Mouse (Mus musculus) E14TG2a.4 (cell line): ENCODE data around the gene Rcor3.
A peak's percentile ranks its signal among the peaks of the same experiment; 100 is the strongest.

Experiments
- H3K27me3 ChIP-seq: 2 replicates; pipeline ENCODE4 v1.6.1; 2014; ENCODE audit warnings: low read length, control low read depth; ENCODE audit not compliant: insufficient read depth
- H3K36me3 ChIP-seq: 2 replicates; pipeline ENCODE4 v1.6.1; 2014; ENCODE audit warnings: low read length, control low read depth; ENCODE audit not compliant: insufficient read depth
- H3K4me1 ChIP-seq: replicated peaks from 2 replicates; pipeline ENCODE4 v1.6.1; 2014; ENCODE audit warnings: low read depth, low read length, control low read depth
- H3K4me3 ChIP-seq: replicated peaks from 2 replicates; pipeline ENCODE4 v1.5.1; 2014; ENCODE audit warnings: mild to moderate bottlenecking, low read length
- H3K9me3 ChIP-seq: 2 replicates; pipeline ENCODE4 v1.6.1; 2014; ENCODE audit warnings: low read length, control low read depth
- CTCF ChIP-seq: conservative IDR thresholded peaks from 2 replicates; pipeline ENCODE4 v1.5.1; 2014; ENCODE audit warnings: low read length
- NANOG ChIP-seq: IDR thresholded peaks from 2 replicates; pipeline ENCODE4 v1.6.1; 2014; ENCODE audit warnings: borderline replicate concordance, low read length, mixed read lengths
- POU5F1 ChIP-seq: IDR thresholded peaks from 2 replicates; pipeline ENCODE4 v1.6.1; 2014; ENCODE audit warnings: low read length, borderline replicate concordance

Gene Rcor3

DNA sequence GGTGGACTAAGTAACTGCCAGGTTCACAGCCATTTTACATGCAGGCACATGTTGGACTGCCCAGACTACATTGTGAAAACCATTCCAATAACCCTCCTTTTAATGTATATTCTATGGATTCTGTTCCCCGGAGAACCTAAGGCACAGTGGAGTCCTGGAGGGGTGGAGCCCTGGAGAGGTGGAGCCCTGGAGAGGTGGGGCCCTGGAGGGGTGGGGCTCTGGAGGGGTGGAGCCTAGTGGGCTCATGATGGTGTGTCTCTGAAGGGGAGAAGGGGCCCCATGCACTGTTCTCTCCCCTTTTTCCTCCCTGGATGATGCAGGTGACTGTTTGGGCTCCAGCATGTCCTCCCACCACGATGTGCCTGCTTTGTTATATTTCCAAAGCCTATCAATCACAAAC is 69.7 kb downstream of the Rcor3 start:
- Histone ChIP-seq H3K4me3 (no peak overlapping the region), H3K27me3 (no peaks in the 10 kb centered on the region)

DNA sequence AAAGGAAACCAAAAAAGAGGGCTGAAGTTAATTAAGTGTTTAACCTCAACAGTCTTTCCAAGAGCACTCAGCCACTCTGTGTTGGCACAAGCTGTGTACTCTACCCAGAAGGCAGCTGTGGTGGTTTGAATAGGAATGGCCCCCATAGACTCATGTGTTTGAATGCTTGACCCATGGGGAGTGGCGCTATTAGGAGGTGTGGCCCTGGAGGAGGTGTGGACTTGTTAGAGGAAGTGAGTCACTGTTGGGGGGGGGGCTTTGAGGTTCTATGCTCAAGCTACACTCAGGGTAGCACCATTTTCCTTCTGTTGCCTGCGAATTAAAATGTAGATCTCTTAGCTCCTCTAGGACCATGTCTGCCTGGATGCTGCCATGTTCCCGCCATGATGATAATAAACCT is 70.9 kb downstream of the Rcor3 start:
- peaks cover 7% of the 10 kb centered on the region for H3K4me1 ChIP-seq
- H3K27me3 ChIP-seq: no peaks in the 10 kb centered on the region
- H3K36me3 ChIP-seq: no peaks in the 10 kb centered on the region
- TF ChIP-seq NANOG (no peak), POU5F1 (no peak), CTCF (no peak)
- no peak overlapping the region for H3K4me3 ChIP-seq
- H3K9me3 ChIP-seq: 0 out of 2 replicates have a peak, but pooled peaks cover 6% of the 10 kb centered on the region

More for the DNA sequence above, 69.7 kb downstream of the Rcor3 start:
- Histone ChIP-seq H3K9me3 (0 out of 2 replicates have a peak, but pooled peaks cover 5% of the 10 kb centered on the region), H3K36me3 (no peaks in the 10 kb centered on the region), H3K4me1 (peaks cover 7% of the 10 kb centered on the region)
- TF ChIP-seq NANOG (no peak), CTCF (no peak), POU5F1 (no peak)

DNA sequence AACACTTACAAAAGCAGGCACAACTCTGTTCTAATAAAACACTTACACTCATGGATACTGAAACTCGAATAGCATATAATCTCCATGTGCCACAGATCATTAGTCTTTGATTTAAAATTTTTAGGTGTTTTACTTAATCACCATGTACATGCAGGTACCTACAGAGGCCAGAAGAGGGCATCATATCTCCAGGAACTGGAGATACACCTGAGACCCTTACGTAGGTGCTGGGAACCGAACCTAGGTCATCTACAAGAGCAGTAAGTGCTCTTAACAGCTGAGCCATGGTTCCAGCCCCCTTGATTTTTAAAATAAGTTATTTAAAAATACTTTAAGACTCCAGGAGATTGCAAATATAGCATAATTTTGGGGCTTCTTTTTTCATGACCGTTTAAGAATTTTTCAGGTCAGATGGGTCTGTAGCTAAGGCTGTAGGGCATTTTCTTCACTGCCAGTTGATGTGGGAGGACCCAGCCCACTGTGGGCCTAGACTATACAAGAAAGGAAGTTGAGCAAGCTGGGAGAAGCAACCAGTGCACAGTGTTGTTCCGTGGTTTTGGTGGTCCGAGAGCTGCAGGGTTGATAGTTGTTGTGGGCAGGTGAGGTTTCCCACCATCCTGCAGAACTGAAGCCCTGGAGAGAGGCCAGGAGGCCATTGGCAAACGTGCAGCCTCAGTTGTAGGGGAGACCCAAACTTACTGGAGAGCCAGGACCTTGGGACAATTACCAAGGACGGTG is 74.5 kb downstream of the Rcor3 start:
- no peaks in the 10 kb centered on the region for H3K36me3 ChIP-seq
- TF ChIP-seq NANOG (no peak), CTCF (peak; percentile 21)
- peaks cover 3% of the 10 kb centered on the region; the same call in 1 of the 2 replicates for H3K27me3 ChIP-seq

DNA sequence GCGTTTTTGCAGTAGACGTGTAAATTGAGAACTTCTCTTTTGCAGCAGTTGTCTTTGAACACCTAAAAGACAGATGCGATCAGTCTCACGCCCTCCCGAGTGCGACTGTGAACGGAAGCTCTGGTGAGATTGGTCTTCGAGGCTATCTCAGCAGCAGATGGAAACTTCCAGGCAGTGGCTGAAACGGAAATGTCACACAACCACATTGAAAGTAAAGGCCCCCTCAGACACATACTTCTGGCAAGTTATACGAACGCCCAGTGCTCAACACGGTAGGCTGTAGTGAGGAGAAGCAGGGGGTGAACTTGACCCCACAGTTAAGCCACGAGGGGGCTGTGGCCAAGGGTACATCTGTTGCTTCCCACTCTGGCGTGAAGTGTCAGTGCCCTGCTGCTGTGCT is 75.2 kb downstream of the Rcor3 start:
- no peaks in the 10 kb centered on the region for H3K4me1 ChIP-seq
- no peaks in the 10 kb centered on the region for H3K36me3 ChIP-seq
- no peak overlapping the region for H3K4me3 ChIP-seq
- H3K9me3 ChIP-seq: 0 out of 2 replicates have a peak, but pooled peaks cover 6% of the 10 kb centered on the region
- TF ChIP-seq POU5F1: no peak
- TF ChIP-seq NANOG: no peak
- TF ChIP-seq CTCF: no peak
- peaks cover 3% of the 10 kb centered on the region; the same call in 1 of the 2 replicates for H3K27me3 ChIP-seq

More for the DNA sequence above, 74.5 kb downstream of the Rcor3 start:
- no peak overlapping the region for H3K4me3 ChIP-seq
- 0 out of 2 replicates have a peak, but pooled peaks cover 6% of the 10 kb centered on the region for H3K9me3 ChIP-seq
- H3K4me1 ChIP-seq: no peaks in the 10 kb centered on the region

DNA sequence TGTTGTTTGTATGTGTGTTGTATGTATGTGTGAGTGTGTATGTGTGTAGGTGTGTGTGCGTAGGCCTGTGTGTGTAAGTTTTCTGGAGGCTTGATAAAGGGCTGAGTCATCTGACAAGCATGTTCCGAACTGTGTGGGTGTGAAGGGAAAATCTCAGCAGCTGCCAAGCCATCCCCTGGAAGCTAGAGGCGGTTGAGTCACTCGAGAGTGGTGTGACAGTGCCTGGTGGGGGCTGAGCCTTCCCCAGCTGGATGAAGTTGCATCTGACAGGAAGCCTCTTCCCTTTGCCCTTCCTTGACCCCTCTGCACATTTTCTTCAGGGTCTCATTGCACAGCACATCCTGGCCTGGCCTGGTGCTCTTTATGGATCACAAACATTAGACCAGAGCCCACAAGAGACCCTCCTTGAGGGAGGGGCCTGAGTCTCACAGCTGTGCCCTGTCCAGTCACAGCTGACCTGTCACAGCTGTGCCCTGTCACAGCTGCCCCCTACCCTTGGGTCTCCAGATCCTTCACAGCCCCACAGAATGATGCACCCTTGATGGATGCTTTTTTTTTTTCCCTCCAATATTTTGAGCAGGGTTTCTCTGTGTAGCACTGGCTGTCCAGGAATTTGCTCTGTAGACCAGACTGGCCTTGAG is 76.1 kb downstream of the Rcor3 start:
- TF ChIP-seq NANOG (no peak), CTCF (no peak), POU5F1 (no peak)
- H3K9me3 ChIP-seq: 0 out of 2 replicates have a peak, but pooled peaks cover 6% of the 10 kb centered on the region
- H3K36me3 ChIP-seq: no peaks in the 10 kb centered on the region
- H3K27me3 ChIP-seq: peaks cover 3% of the 10 kb centered on the region; the same call in 1 of the 2 replicates
- H3K4me1 ChIP-seq: no peaks in the 10 kb centered on the region
- no peak overlapping the region for H3K4me3 ChIP-seq

DNA sequence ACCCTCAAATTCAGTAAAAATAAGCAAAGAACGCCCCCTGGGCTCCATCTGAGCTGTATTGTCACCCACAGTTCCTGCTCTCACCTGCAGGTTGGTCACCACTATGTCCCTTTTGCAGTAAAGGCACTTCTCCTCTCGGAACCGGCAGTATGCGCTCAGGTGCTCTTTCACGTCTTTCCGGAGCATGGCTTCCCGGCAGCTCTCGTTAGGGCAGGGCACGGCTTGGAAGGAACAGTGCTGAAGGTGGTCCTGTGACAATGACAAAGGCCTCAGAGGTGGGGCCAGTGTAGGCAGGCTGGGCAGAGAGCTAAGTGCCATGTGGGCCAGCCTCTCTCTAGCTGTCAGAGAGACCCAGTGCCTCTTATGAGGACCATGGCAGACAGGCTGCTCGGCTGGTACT is 79.0 kb downstream of the Rcor3 start:
- Histone ChIP-seq H3K4me1 (no peaks in the 10 kb centered on the region), H3K36me3 (no peaks in the 10 kb centered on the region), H3K27me3 (peaks cover 3% of the 10 kb centered on the region; the same call in 1 of the 2 replicates), H3K9me3 (0 out of 2 replicates have a peak, but pooled peaks cover 6% of the 10 kb centered on the region), H3K4me3 (no peak overlapping the region)
- TF ChIP-seq POU5F1: no peak
- TF ChIP-seq NANOG: no peak
- no peak for TF ChIP-seq CTCF

DNA sequence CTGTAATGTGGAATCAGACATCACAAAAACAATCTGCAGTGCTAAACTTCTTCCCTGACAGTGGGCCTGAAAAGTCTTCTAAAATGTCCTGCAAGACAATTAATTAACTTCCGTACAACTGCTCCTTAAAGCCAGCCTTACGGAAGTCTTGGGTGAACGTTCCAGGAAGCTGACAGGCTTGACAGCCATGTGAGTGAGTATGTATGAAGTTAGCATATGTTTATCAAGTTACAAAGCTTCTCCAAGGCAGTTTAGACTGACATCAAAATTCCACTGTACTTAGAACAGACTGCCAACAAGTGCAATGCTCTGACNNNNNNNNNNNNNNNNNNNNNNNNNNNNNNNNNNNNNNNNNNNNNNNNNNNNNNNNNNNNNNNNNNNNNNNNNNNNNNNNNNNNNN is 84.1 kb downstream of the Rcor3 start:
- no peak overlapping the region for H3K4me3 ChIP-seq
- no peaks in the 10 kb centered on the region for H3K36me3 ChIP-seq
- no peak for TF ChIP-seq CTCF
- TF ChIP-seq NANOG: no peak
- no peak for TF ChIP-seq POU5F1
- H3K9me3 ChIP-seq: no peaks in the 10 kb centered on the region
- H3K4me1 ChIP-seq: no peaks in the 10 kb centered on the region
- no peaks in the 10 kb centered on the region; the same call in 1 of the 2 replicates for H3K27me3 ChIP-seq

DNA sequence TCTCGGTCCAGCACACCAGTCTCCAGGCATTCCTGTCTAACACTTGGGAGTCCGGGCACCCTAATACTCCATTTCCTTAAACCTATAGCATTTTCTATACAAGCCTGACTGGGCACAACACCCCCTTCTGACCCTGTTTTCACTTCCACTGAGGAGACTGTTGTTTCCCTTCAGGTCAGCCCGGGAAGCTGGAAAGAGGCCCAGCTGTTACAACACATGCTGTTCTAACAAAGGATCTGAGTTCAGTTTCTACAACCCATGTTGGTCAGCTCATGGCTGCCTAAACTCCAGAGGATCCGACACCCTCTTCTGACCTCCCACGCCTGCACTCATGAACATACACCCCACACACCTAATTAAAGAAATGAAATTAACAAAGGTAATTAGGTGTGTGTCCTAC is 84.9 kb downstream of the Rcor3 start:
- Histone ChIP-seq H3K4me3 (no peak overlapping the region), H3K36me3 (no peaks in the 10 kb centered on the region), H3K4me1 (no peaks in the 10 kb centered on the region), H3K27me3 (no peaks in the 10 kb centered on the region), H3K9me3 (no peaks in the 10 kb centered on the region)
- no peak for TF ChIP-seq POU5F1
- TF ChIP-seq CTCF: no peak
- TF ChIP-seq NANOG: no peak
